Mouse (Mus musculus) liver, adult 2 months (tissue): ENCODE data around the gene Cep68.

ENCODE experiments used
- CTCF ChIP-seq: fragments of 200-500 bp; IDR thresholded peaks from 2 replicates; pipeline ENCODE4 v1.5.1; 2011; ENCODE audit warnings: low read depth, low read length, control low read depth
- POLR2A ChIP-seq: fragments of 200-500 bp; IDR thresholded peaks from 2 replicates; pipeline ENCODE4 v1.6.1; 2011; ENCODE audit warnings: low read length, control low read depth; ENCODE audit not compliant: insufficient read depth; ENCODE audit errors: extremely low read depth

DNA sequence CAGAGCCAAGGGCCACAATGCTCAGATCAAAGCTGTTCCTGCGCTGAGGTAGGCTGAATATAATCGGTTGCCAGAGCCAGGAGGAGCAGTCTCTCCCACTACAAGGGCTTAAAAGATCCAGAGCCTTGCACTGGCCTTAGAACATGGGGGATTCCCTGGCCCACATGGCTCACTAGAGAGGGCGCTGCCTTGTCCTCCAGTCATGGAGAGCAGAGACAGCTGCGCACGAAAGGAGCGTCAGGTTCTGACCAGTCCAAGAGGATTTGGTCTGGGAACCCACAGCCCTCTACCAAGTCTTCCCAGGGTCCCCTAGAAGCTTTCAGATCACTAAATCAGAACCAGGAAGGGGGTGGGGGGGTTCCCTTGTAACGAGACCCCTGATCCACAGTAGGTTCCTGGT is 7.9 kb downstream of the Cep68 start:
- TF ChIP-seq CTCF (no peak), POLR2A (no peak)
